Mouse (Mus musculus) stomach, embryonic 16.5 days (tissue): ENCODE data around the gene Rab17. TPM values are rescaled to one million over a fixed set of nuclear protein-coding genes. Genes with fewer than 3 reads are reported as not detected.

Experiments used
- ATAC-seq: fragments of 200-750 bp; cut with Nextera tagmentation; 2 replicates; pipeline ENCODE4 v1.8.0; 2017; ENCODE audit warnings: moderate number of reproducible peaks, moderate TSS enrichment; ENCODE audit not compliant: insufficient read depth, low FRiP score
- H3K27ac ChIP-seq: fragments of 300-500 bp; sonication (generic); 2 replicates; pipeline ENCODE4 v1.5.1; 2014; ENCODE audit warnings: low read length
- H3K27me3 ChIP-seq: fragments of 300-500 bp; sonication (generic); 2 replicates; pipeline ENCODE4 v1.6.1; 2014; ENCODE audit warnings: low read length, control low read depth, mixed read lengths; ENCODE audit not compliant: control insufficient read depth, insufficient read depth
- H3K36me3 ChIP-seq: fragments of 300-500 bp; sonication (generic); 2 replicates; pipeline ENCODE4 v1.6.1; 2014; ENCODE audit warnings: low read length; ENCODE audit not compliant: control insufficient read depth, insufficient read depth
- H3K4me1 ChIP-seq: fragments of 300-500 bp; sonication (generic); 2 replicates; pipeline ENCODE4 v1.6.1; 2014; ENCODE audit warnings: low read length, control low read depth, mixed read lengths; ENCODE audit not compliant: control insufficient read depth, insufficient read depth
- H3K4me2 ChIP-seq: fragments of 300-500 bp; sonication (generic); 2 replicates; pipeline ENCODE4 v1.6.1; 2014; ENCODE audit warnings: low read depth, low read length, mixed read lengths
- H3K4me3 ChIP-seq: fragments of 300-500 bp; sonication (generic); replicated peaks from 2 replicates; pipeline ENCODE4 v1.5.1; 2014; ENCODE audit warnings: mild to moderate bottlenecking, low read length
- H3K9ac ChIP-seq: fragments of 300-500 bp; sonication (generic); 2 replicates; pipeline ENCODE4 v1.6.1; 2014; ENCODE audit warnings: low read length
- H3K9me3 ChIP-seq: fragments of 300-500 bp; sonication (generic); replicated peaks from 2 replicates; pipeline ENCODE4 v1.6.1; 2016; ENCODE audit warnings: low read length, control low read depth; ENCODE audit not compliant: control insufficient read depth
- WGBS: fragments of 180-500 bp; shearing (Covaris S2); extraction: QIAGEN DNeasy Blood & Tissue Kit; methylation state at CpG from one replicate; pipeline ENCODE4 v1.1.7; 2014; 5-methylcytosine and 5-hydroxymethylcytosine counted together
- polyA plus RNA-seq: library from polyadenylated mRNA; unstranded; fragments of >200 nt; fragmentation: Nextera tagmentation; extraction: Ambion mirVana; gene quantifications from 2 replicates; pipeline ENCODE4 v1.2.1, GENCODE M21; 2015

Gene Rab17
- 10.0 and 12.1 TPM in 2 replicates for polyA plus RNA-seq

DNA sequence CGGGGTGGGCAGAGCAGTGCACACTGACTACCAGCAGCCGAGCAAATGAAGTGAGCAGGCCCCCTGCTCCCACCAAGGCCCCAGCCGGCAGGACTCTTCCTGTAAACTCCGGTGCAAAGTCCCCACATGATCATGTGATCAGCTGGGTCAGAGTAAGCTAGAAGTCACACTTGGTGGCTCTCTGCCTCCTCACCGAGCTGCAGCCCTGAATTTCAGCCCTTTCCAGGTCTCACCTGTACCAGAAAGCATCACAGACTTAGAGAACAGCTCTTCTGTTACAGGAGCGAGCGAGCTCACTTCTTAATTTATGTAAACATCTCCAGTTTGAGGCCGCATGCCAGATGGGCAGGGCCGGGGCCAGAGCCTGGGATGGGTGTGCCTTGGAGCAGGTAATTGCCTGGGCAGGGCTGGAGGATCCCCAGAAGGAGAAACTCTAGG is at the start of gene Rab17:
TSS of gene Rab17 (minus strand) at position 315 of the 438 bp plus-strand sequence.
- H3K27ac ChIP-seq, result peak within 1 kb of the TSS; percentile 80

GRCm38 (mm10) chr1:91017111-91017758 is 47.8 kb upstream of the Rab17 start:
- H3K27me3 ChIP-seq, result no peaks in the 10 kb centered on the region
- H3K4me2 ChIP-seq, result peak overlapping the region; percentile 39
- H3K4me3 ChIP-seq, result no peak overlapping the region
- peak overlapping the region; percentile 56; the same call in 1 of the 2 replicates for H3K27ac ChIP-seq
- WGBS, result 14% methylated on average over 20 of the region's 20 CpGs
- peak overlapping the region; percentile 60 for H3K9ac ChIP-seq
- H3K4me1 ChIP-seq, result peaks cover 27% of the 10 kb centered on the region
- H3K9me3 ChIP-seq, result no peaks in the 10 kb centered on the region
- ATAC-seq, result 0 out of 2 replicates have a peak, but pooled peaks have one; percentile 41
- no peaks in the 10 kb centered on the region for H3K36me3 ChIP-seq

More for the DNA sequence above, at the start of gene Rab17:
- H3K36me3 ChIP-seq, result no peaks in the 10 kb centered on the region
- WGBS, result 15% methylated on average over 9 of the region's 9 CpGs
- ATAC-seq, result peak; percentile 62
- peak within 1 kb of the TSS; percentile 36 for H3K4me3 ChIP-seq
- peaks cover 24% of the 10 kb centered on the region for H3K4me1 ChIP-seq
- no peaks in the 10 kb centered on the region for H3K27me3 ChIP-seq
- H3K9me3 ChIP-seq, result no peaks in the 10 kb centered on the region
- peak within 1 kb of the TSS; percentile 44 for H3K4me2 ChIP-seq
- H3K9ac ChIP-seq, result peak within 1 kb of the TSS; percentile 68

GRCm38 (mm10) chr1:91015571-91015970 is 46.1 kb upstream of the Rab17 start:
- Histone ChIP-seq H3K9ac (no peak overlapping the region), H3K4me1 (peaks cover 29% of the 10 kb centered on the region), H3K4me2 (no peak overlapping the region), H3K36me3 (no peaks in the 10 kb centered on the region), H3K4me3 (no peak overlapping the region), H3K27me3 (no peaks in the 10 kb centered on the region), H3K27ac (no peak overlapping the region), H3K9me3 (no peaks in the 10 kb centered on the region)
- 59% methylated on average over 7 of the region's 7 CpGs for WGBS
- ATAC-seq, result 0 out of 2 replicates have a peak, but pooled peaks have one; percentile 38

GRCm38 (mm10) chr1:91013803-91014202 is 44.3 kb upstream of the Rab17 start:
- no peak overlapping the region for H3K9ac ChIP-seq
- no peaks in the 10 kb centered on the region for H3K9me3 ChIP-seq
- WGBS, result 64% methylated on average over 3 of the region's 3 CpGs
- no peak overlapping the region for H3K4me3 ChIP-seq
- no peak for ATAC-seq
- H3K27ac ChIP-seq, result peak overlapping the region; percentile 33; the same call in 1 of the 2 replicates
- no peaks in the 10 kb centered on the region for H3K36me3 ChIP-seq
- no peaks in the 10 kb centered on the region for H3K27me3 ChIP-seq
- H3K4me2 ChIP-seq, result no peak overlapping the region
- H3K4me1 ChIP-seq, result peaks cover 34% of the 10 kb centered on the region

- H3K27ac ChIP-seq, result no peak overlapping the region
- H3K9ac ChIP-seq, result no peak overlapping the region
- H3K9me3 ChIP-seq, result no peaks in the 10 kb centered on the region
- no peaks in the 10 kb centered on the region for H3K36me3 ChIP-seq
- H3K4me3 ChIP-seq, result no peak overlapping the region
- H3K4me2 ChIP-seq, result no peak overlapping the region
- no peaks in the 10 kb centered on the region for H3K27me3 ChIP-seq
- peaks cover 26% of the 10 kb centered on the region for H3K4me1 ChIP-seq
- 81% methylated on average over 3 of the region's 3 CpGs for WGBS
- ATAC-seq, result no peak
Observed at GRCm38 (mm10) chr1:91011336-91011735, 41.9 kb upstream of the Rab17 start.

DNA sequence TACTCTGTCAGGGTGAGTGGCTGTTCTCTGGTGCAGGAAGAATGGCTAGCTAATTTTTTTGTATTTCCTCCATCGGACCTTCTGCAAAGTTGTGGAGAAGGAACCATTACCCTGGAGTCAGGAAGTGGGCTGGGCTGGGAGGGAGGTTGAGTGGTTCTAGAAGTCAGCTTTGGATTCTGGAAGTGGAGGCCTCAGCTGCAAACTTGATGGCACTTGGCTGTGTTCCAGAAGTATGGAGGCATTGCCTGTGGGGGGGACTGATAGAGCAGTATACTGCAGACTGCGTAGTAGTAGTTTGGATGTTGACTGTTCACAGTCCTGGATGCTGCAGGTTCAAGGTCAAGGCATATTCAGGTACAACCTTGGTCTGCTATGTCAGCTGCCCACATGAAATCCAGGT is 41.3 kb upstream of the Rab17 start:
- Histone ChIP-seq H3K4me3 (no peak overlapping the region), H3K27ac (no peak overlapping the region), H3K36me3 (no peaks in the 10 kb centered on the region), H3K9me3 (no peaks in the 10 kb centered on the region), H3K9ac (no peak overlapping the region), H3K4me2 (no peak overlapping the region), H3K27me3 (no peaks in the 10 kb centered on the region), H3K4me1 (peaks cover 26% of the 10 kb centered on the region)
- ATAC-seq, result no peak
- WGBS, result 79% methylated on average over 2 of the region's 2 CpGs

GRCm38 (mm10) chr1:91010216-91010615 is 40.8 kb upstream of the Rab17 start:
- Histone ChIP-seq H3K9ac (no peak overlapping the region), H3K27me3 (no peaks in the 10 kb centered on the region), H3K9me3 (no peaks in the 10 kb centered on the region), H3K4me3 (no peak overlapping the region), H3K27ac (no peak overlapping the region), H3K4me1 (peaks cover 26% of the 10 kb centered on the region), H3K36me3 (no peaks in the 10 kb centered on the region), H3K4me2 (no peak overlapping the region)
- WGBS, result 70% methylated on average over 7 of the region's 7 CpGs
- ATAC-seq, result no peak

GRCm38 (mm10) chr1:91009266-91009665 is 39.8 kb upstream of the Rab17 start:
- whole genome bisulfite sequencing, result 82% methylated on average over 6 of the region's 6 CpGs
- Histone ChIP-seq H3K4me2 (no peak overlapping the region), H3K4me1 (peaks cover 29% of the 10 kb centered on the region), H3K27me3 (no peaks in the 10 kb centered on the region), H3K9ac (no peak overlapping the region), H3K9me3 (no peaks in the 10 kb centered on the region), H3K36me3 (no peaks in the 10 kb centered on the region), H3K4me3 (no peak overlapping the region), H3K27ac (no peak overlapping the region)
- ATAC-seq, result no peak

GRCm38 (mm10) chr1:91008746-91009145 is 39.3 kb upstream of the Rab17 start:
- Histone ChIP-seq H3K4me2 (no peak overlapping the region), H3K4me1 (peaks cover 28% of the 10 kb centered on the region), H3K9ac (no peak overlapping the region), H3K4me3 (no peak overlapping the region), H3K27ac (no peak overlapping the region), H3K36me3 (no peaks in the 10 kb centered on the region), H3K9me3 (no peaks in the 10 kb centered on the region), H3K27me3 (no peaks in the 10 kb centered on the region)
- no peak for ATAC-seq
- WGBS, result 86% methylated on average over 9 of the region's 9 CpGs
